Mouse (Mus musculus) limb, embryonic 14.5 days (tissue): Measurements from ENCODE around the gene Yy1. TPM values are rescaled to one million over a fixed set of nuclear protein-coding genes. Genes with fewer than 3 reads are reported as not detected.

ENCODE experiments used
- ATAC-seq: fragments of 200-750 bp; cut with Nextera tagmentation; 2 replicates; pipeline ENCODE4 v1.8.0; 2017; ENCODE audit warnings: low read depth, moderate number of reproducible peaks, moderate TSS enrichment; ENCODE audit not compliant: low FRiP score
- DNase-seq: peaks from one replicate; pipeline ENCODE4 v3.0.0-alpha.2; 2015; ENCODE audit warnings: low spot score
- H3K27ac ChIP-seq: fragments of 300-500 bp; sonication (generic); replicated peaks from 2 replicates; pipeline ENCODE4 v1.5.1; 2014; ENCODE audit warnings: low read depth, mild to moderate bottlenecking, low read length, moderate library complexity, mixed read lengths
- H3K27me3 ChIP-seq: fragments of 300-500 bp; sonication (generic); 2 replicates; pipeline ENCODE4 v1.6.1; 2014; ENCODE audit warnings: low read length, mixed read lengths; ENCODE audit not compliant: control insufficient read depth, insufficient read depth
- H3K36me3 ChIP-seq: fragments of 300-500 bp; sonication (generic); 2 replicates; pipeline ENCODE4 v1.6.1; 2014; ENCODE audit warnings: mild to moderate bottlenecking, low read length, moderate library complexity, mixed read lengths; ENCODE audit not compliant: control insufficient read depth, insufficient read depth
- H3K4me1 ChIP-seq: fragments of 300-500 bp; sonication (generic); 2 replicates; pipeline ENCODE4 v1.6.1; 2014; ENCODE audit warnings: antibody characterized with exemption, low read length, mixed read lengths; ENCODE audit not compliant: control insufficient read depth, insufficient read depth
- H3K4me2 ChIP-seq: fragments of 300-500 bp; sonication (generic); replicated peaks from 2 replicates; pipeline ENCODE4 v1.6.1; 2014; ENCODE audit warnings: low read depth, mild to moderate bottlenecking, low read length, moderate library complexity; ENCODE audit not compliant: severe bottlenecking
- H3K4me3 ChIP-seq: fragments of 300-500 bp; sonication (generic); replicated peaks from 2 replicates; pipeline ENCODE4 v1.5.1; 2014; ENCODE audit warnings: low read length
- H3K9ac ChIP-seq: fragments of 300-500 bp; sonication (generic); 2 replicates; pipeline ENCODE4 v1.6.1; 2014; ENCODE audit warnings: mild to moderate bottlenecking, low read depth, low read length, moderate library complexity; ENCODE audit not compliant: severe bottlenecking
- H3K9me3 ChIP-seq: fragments of 300-500 bp; sonication (generic); 2 replicates; pipeline ENCODE4 v1.6.1; 2016; ENCODE audit warnings: low read length; ENCODE audit not compliant: control insufficient read depth
- POLR2A ChIP-seq: fragments of 200-500 bp; IDR thresholded peaks from 2 replicates; pipeline ENCODE4 v1.8.0; 2012; ENCODE audit warnings: inconsistent platforms, mild to moderate bottlenecking, moderate library complexity, borderline replicate concordance; ENCODE audit not compliant: insufficient read depth, insufficient read length; ENCODE audit errors: extremely low read depth
- WGBS: fragments of 180-500 bp; shearing (Covaris S2); extraction: QIAGEN DNeasy Blood & Tissue Kit; methylation state at CpG from one replicate; pipeline ENCODE4 v1.1.7; 2014; 5-methylcytosine and 5-hydroxymethylcytosine counted together
- polyA plus RNA-seq, 2 experiments: library from polyadenylated mRNA; depleted of rRNA in 1 of 2; stranded (reverse) in 1 of 2; unstranded in 1 of 2; fragments of >200 nt; fragmentation: Nextera tagmentation in 1 of 2; extraction: Ambion mirVana in 1 of 2; gene quantifications; 2 replicates each; pipeline versions ENCODE4 v1.2.1 to v1.2.3; 2012 to 2014

Gene Yy1
- polyA plus RNA-seq, 2 experiments: 22.2 to 35.4 TPM

DNA sequence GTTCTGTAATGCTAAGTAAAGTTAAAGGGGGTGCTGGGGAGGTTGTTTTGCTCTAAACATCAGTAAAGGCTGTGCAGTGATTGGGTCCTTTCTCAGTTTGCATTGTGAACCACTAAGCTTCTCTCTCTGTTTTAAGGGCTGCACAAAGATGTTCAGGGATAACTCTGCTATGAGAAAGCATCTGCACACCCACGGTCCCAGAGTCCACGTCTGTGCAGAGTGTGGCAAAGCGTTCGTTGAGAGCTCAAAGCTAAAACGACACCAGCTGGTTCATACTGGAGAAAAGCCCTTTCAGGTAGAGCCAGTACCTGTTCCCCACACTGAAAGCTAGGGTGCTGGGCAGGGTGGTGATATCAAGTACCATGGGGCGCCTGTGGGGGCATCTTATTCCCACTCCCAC lies 21.7 kb downstream of the Yy1 start:
- Histone ChIP-seq H3K4me2 (no peak overlapping the region), H3K27me3 (no peaks in the 10 kb centered on the region), H3K36me3 (peaks cover 56% of the 10 kb centered on the region), H3K27ac (no peak overlapping the region), H3K9ac (no peak overlapping the region), H3K4me1 (no peaks in the 10 kb centered on the region), H3K9me3 (no peaks in the 10 kb centered on the region), H3K4me3 (no peak overlapping the region)
- ATAC-seq: no peak
- TF ChIP-seq POLR2A: no peak
- WGBS: 94% methylated on average over 6 of the region's 6 CpGs
- DNase-seq: no peak

DNA sequence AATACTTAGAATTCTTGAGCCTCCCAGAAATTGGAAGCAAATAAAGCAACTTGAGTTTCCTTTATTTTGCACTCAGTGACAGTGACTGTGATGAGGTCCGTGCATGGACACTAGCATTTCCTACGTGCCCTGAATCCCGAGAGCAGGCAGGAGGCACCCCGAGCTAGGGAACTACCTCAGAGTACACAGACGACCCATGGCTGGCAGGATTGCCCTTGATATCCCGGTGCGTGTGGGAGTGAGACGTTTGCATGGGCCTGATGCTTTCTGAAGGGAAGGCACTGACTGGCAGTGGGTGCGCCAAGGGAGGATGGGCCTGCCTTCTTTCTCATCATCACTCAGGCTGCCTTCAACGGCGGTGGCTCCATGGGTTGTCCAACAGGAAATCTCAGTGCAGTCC lies 23.8 kb downstream of the Yy1 start:
- Histone ChIP-seq H3K4me1 (no peaks in the 10 kb centered on the region), H3K27ac (no peak overlapping the region), H3K9me3 (no peaks in the 10 kb centered on the region), H3K4me3 (no peak overlapping the region), H3K9ac (no peak overlapping the region), H3K4me2 (no peak overlapping the region), H3K36me3 (peaks cover 54% of the 10 kb centered on the region), H3K27me3 (no peaks in the 10 kb centered on the region)
- no peak for ATAC-seq
- no peak for DNase-seq
- TF ChIP-seq POLR2A: no peak
- WGBS: 85% methylated on average over 11 of the region's 11 CpGs

GRCm38 (mm10) chr12:108820461-108820860 lies 27.7 kb downstream of the Yy1 start:
- no peaks in the 10 kb centered on the region for H3K27me3 ChIP-seq
- H3K27ac ChIP-seq: no peak overlapping the region
- DNase-seq (no peak), ATAC-seq (no peak)
- H3K4me1 ChIP-seq: no peaks in the 10 kb centered on the region
- no peak for TF ChIP-seq POLR2A
- peaks cover 33% of the 10 kb centered on the region for H3K36me3 ChIP-seq
- no peak overlapping the region for H3K4me3 ChIP-seq
- WGBS: 94% methylated on average over 4 of the region's 4 CpGs
- H3K9me3 ChIP-seq: no peaks in the 10 kb centered on the region
- H3K9ac ChIP-seq: no peak overlapping the region
- H3K4me2 ChIP-seq: no peak overlapping the region

DNA sequence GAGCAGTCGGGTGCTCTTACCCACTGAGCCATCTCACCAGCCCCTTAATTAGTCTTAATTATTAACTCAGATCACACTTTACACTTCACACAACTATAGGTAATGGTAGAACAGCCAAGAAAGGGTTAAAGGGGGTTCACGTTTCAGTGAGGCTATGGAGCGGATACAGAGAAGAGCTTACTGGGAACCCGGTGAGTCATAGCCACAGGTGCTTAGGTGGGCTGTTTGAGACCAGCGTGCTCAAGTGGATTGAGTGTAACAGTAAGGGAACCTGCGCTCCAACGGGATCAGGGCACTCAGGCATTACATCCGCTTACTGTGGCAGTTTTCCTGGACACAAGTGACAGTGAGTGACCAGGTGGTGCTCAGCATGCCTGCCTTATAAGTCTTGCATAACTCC lies 30.3 kb downstream of the Yy1 start:
- H3K9me3 ChIP-seq: no peaks in the 10 kb centered on the region
- no peak overlapping the region for H3K4me2 ChIP-seq
- WGBS: 59% methylated on average over 8 of the region's 8 CpGs
- no peak overlapping the region for H3K9ac ChIP-seq
- TF ChIP-seq POLR2A: no peak
- peaks cover 30% of the 10 kb centered on the region for H3K36me3 ChIP-seq
- H3K27ac ChIP-seq: no peak overlapping the region
- no peak overlapping the region for H3K4me3 ChIP-seq
- H3K27me3 ChIP-seq: no peaks in the 10 kb centered on the region
- ATAC-seq (no peak), DNase-seq (no peak)
- H3K4me1 ChIP-seq: no peaks in the 10 kb centered on the region

DNA sequence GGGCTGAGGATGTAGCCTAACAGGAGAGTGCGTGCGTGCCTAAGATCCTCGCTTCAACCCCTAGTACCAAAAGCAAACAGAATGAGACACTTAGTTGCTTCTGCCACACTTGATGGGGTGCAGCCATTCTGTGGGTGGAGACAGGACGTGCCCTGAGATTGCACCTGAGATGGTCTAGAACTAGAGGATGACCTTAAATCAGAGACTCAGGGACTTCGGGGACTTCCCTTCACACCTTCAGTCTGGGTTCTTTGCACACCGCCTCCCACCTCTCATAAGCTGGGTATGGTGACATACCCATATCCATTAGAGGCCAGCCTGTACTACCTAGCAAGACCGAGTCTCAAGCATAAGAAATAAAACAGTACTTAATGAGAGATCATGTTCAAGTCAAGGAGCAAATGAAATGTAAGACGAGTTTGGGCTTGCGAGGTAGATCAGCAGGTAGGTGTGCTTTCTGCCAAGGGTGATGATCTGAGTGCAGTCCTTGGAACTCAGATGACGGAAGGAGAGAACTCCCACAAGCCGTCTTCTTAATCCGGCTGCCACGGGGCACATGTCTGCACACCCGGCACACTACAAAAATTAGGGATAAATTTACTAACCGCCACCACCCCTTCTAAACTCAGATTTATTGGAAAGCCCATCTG lies 31.6 kb downstream of the Yy1 start:
- Histone ChIP-seq H3K4me1 (no peaks in the 10 kb centered on the region), H3K4me3 (no peak overlapping the region), H3K36me3 (peaks cover 18% of the 10 kb centered on the region), H3K9ac (no peak overlapping the region), H3K4me2 (no peak overlapping the region), H3K27ac (no peak overlapping the region), H3K9me3 (no peaks in the 10 kb centered on the region), H3K27me3 (no peaks in the 10 kb centered on the region)
- DNase-seq (no peak), ATAC-seq (no peak)
- TF ChIP-seq POLR2A: no peak
- WGBS: 77% methylated on average over 15 of the region's 15 CpGs
